28 mouse cellular contexts compared by ENCODE assay signal in genomic region chr9:71513566-71513965, GRCm38 (mm10).
"Had no signal": no experiment of that assay in that cellular context is flagged by ENCODE, and none has a peak within 500 bp of the region (broad histone marks: within the 10 kb centered on the region; RNA-seq: fewer than 3 reads in every experiment).

No protein-coding gene starts in this region.

- H3K9ac ChIP-seq: heart, embryonic 13.5 days; heart, embryonic 15.5 days; hindbrain, embryonic 13.5 days; hindbrain, embryonic 15.5 days; kidney, embryonic 15.5 days; limb, embryonic 13.5 days; limb, embryonic 15.5 days; liver, embryonic 12.5 days; liver, embryonic 14.5 days had no signal

- H3K4me1 ChIP-seq: hindbrain, embryonic 13.5 days; hindbrain, embryonic 15.5 days; liver, embryonic 12.5 days had no signal

- H3K4me3 ChIP-seq: gastrocnemius, adult 2 months; heart, adult 2 months; heart, embryonic 13.5 days; heart, embryonic 15.5 days; hindbrain, embryonic 13.5 days; hindbrain, embryonic 15.5 days; kidney, embryonic 15.5 days; limb, embryonic 13.5 days; limb, embryonic 15.5 days; liver, embryonic 12.5 days had no signal

- H3K4me2 ChIP-seq: heart, embryonic 11.5 days; heart, embryonic 13.5 days; heart, embryonic 15.5 days; hindbrain, embryonic 13.5 days; hindbrain, embryonic 15.5 days; kidney, embryonic 15.5 days; limb, embryonic 13.5 days; limb, embryonic 15.5 days; liver, embryonic 12.5 days had no signal

- H3K27me3 ChIP-seq: heart, embryonic 13.5 days; heart, embryonic 15.5 days; hindbrain, embryonic 13.5 days; hindbrain, embryonic 15.5 days; kidney, embryonic 15.5 days; liver, embryonic 12.5 days had no signal

- ATAC-seq: hindbrain, postnatal 0 days; intestine, embryonic 16.5 days; liver, embryonic 12.5 days had no signal

- H3K27ac ChIP-seq: gastrocnemius, adult 2 months; heart, adult 2 months; heart, embryonic 13.5 days; heart, embryonic 15.5 days; hindbrain, embryonic 13.5 days; hindbrain, embryonic 15.5 days; hindbrain, postnatal 0 days; kidney, embryonic 15.5 days; kidney, postnatal 0 days; limb, embryonic 13.5 days; limb, embryonic 15.5 days; liver, embryonic 12.5 days; liver, embryonic 14.5 days had no signal

- H3K9me3 ChIP-seq: heart, embryonic 13.5 days; heart, embryonic 15.5 days; hindbrain, embryonic 13.5 days; hindbrain, embryonic 15.5 days; kidney, embryonic 15.5 days; limb, embryonic 15.5 days; liver, embryonic 12.5 days had no signal

- H3K36me3 ChIP-seq: hindbrain, embryonic 13.5 days; hindbrain, embryonic 15.5 days; kidney, embryonic 15.5 days; limb, embryonic 13.5 days; limb, embryonic 15.5 days; liver, embryonic 12.5 days had no signal

- DNase-seq: gastrocnemius, adult 2 months; gastrocnemius, postnatal 10 days; gastrocnemius, postnatal 25 days; heart, adult 11 months; heart, adult 2 months; heart, postnatal 14 days; heart, postnatal 36 days; kidney, adult 11 months; kidney, adult 2 months; kidney, adult 9 months; kidney, postnatal 14 days; kidney, postnatal 36 days; layer of hippocampus, adult 9-11 months; layer of hippocampus, postnatal 36 days; left cerebral cortex, postnatal 4 days had no signal
